7 mouse cellular contexts compared by ENCODE assay signal in genomic region chr5:123394957-123395881, GRCm38 (mm10). TPM values are rescaled to one million over a fixed set of nuclear protein-coding genes. Genes with fewer than 3 reads are reported as not detected.
DNase-seq lines count a peak whose midpoint lies in the region; ATAC-seq and TF ChIP-seq lines count a peak whose summit lies in the region.

No protein-coding gene starts in this region.

- no peaks in the 10 kb centered on the region for H3K36me3 ChIP-seq in heart, embryonic 16.5 days (ENCODE audit: control insufficient read depth, insufficient read depth)
- H3K36me3 ChIP-seq in liver, embryonic 12.5 days = no peaks in the 10 kb centered on the region
- no peaks in the 10 kb centered on the region for H3K36me3 ChIP-seq in neural tube, embryonic 12.5 days

- ATAC-seq in heart, embryonic 16.5 days (replicated peaks; ENCODE audit: extremely low read depth, insufficient read depth, low FRiP score) = 0 out of 2 replicates have a peak, but pooled peaks have one; percentile 4
- peak; percentile 42 for ATAC-seq in liver, embryonic 12.5 days
- peak; percentile 49; the same call in 1 of the 2 replicates for ATAC-seq in neural tube, embryonic 12.5 days (ENCODE audit: low FRiP score, low read depth)

- TF ChIP-seq POLR2A in cortical plate, adult 2 months (IDR thresholded peaks at IDR 0.05; ENCODE audit: extremely low read depth, insufficient read depth, low read length) = no peak

- H3K4me3 ChIP-seq in cortical plate, adult 2 months (ENCODE audit: insufficient read depth, low read length) = peak overlapping the region; percentile 91
- H3K4me3 ChIP-seq in heart, embryonic 16.5 days (ENCODE audit: low read length) = peak overlapping the region; percentile 97
- H3K4me3 ChIP-seq in liver, embryonic 12.5 days = peak overlapping the region; percentile 77
- peak overlapping the region; percentile 70 for H3K4me3 ChIP-seq in neural tube, embryonic 12.5 days

- H3K9ac ChIP-seq in heart, embryonic 16.5 days (ENCODE audit: low read length) = peak overlapping the region; percentile 95
- H3K9ac ChIP-seq in liver, embryonic 12.5 days = peak overlapping the region; percentile 88
- peak overlapping the region; percentile 83 for H3K9ac ChIP-seq in neural tube, embryonic 12.5 days

- DNase-seq in 3134 (ENCODE audit: extremely low read depth, insufficient read length, low spot score) (peak; percentile 60), 3T3-L1 (ENCODE audit: low read depth, low spot score) (peak; percentile 42)
- no peak for DNase-seq in urinary bladder, adult 2 months (ENCODE audit: low spot score)

- H3K4me1 ChIP-seq in cortical plate, adult 2 months (ENCODE audit: control insufficient read depth, insufficient read depth, low read length) = peaks cover 7% of the 10 kb centered on the region; the same call in 1 of the 2 replicates
- H3K4me1 ChIP-seq in heart, embryonic 16.5 days (ENCODE audit: control insufficient read depth, insufficient read depth, low read length) = peaks cover 46% of the 10 kb centered on the region
- H3K4me1 ChIP-seq in liver, embryonic 12.5 days = peaks cover 54% of the 10 kb centered on the region
- H3K4me1 ChIP-seq in neural tube, embryonic 12.5 days = peaks cover 39% of the 10 kb centered on the region

- H3K27me3 ChIP-seq in heart, embryonic 16.5 days (ENCODE audit: control insufficient read depth, insufficient read depth, low read length) = no peaks in the 10 kb centered on the region
- no peaks in the 10 kb centered on the region for H3K27me3 ChIP-seq in liver, embryonic 12.5 days (replicated peaks)
- H3K27me3 ChIP-seq in neural tube, embryonic 12.5 days (replicated peaks) = no peaks in the 10 kb centered on the region

- H3K27ac ChIP-seq in cortical plate, adult 2 months (ENCODE audit: insufficient read depth, low read length) = peak overlapping the region; percentile 65; the same call in 1 of the 2 replicates
- peak overlapping the region; percentile 94 for H3K27ac ChIP-seq in heart, embryonic 16.5 days (ENCODE audit: low read length)
- H3K27ac ChIP-seq in liver, embryonic 12.5 days = peak overlapping the region; percentile 74
- peak overlapping the region; percentile 15; the same call in 1 of the 2 replicates for H3K27ac ChIP-seq in neural tube, embryonic 12.5 days

- WGBS in heart, embryonic 16.5 days = under 1% methylated on average over 65 of the region's 65 CpGs
- WGBS in liver, embryonic 12.5 days (ENCODE audit: insufficient replicate concordance) = under 1% methylated on average over 65 of the region's 65 CpGs
- WGBS in neural tube, embryonic 12.5 days = under 1% methylated on average over 65 of the region's 65 CpGs

- TF ChIP-seq CTCF in cortical plate, adult 2 months (IDR thresholded peaks at IDR 0.05; ENCODE audit: extremely low read depth, insufficient read depth, low read length) = no peak

- peak overlapping the region; percentile 88 for H3K4me2 ChIP-seq in heart, embryonic 16.5 days (ENCODE audit: low read depth, low read length)
- H3K4me2 ChIP-seq in liver, embryonic 12.5 days = peak overlapping the region; percentile 98
- peak overlapping the region; percentile 69 for H3K4me2 ChIP-seq in neural tube, embryonic 12.5 days (replicated peaks)

- no peaks in the 10 kb centered on the region for H3K9me3 ChIP-seq in heart, embryonic 16.5 days (replicated peaks; ENCODE audit: control insufficient read depth, low read length)
- no peaks in the 10 kb centered on the region for H3K9me3 ChIP-seq in liver, embryonic 12.5 days (replicated peaks)
- no peaks in the 10 kb centered on the region for H3K9me3 ChIP-seq in neural tube, embryonic 12.5 days

RNA-seq across cellular contexts. Expression of gene Mlxip, which starts 0.6 kb away (rescaled TPM):
- 17.5 and 19.6 TPM in 2 replicates for polyA plus RNA-seq in cortical plate, adult 2 months (2012; rRNA removed)
- 12.3 and 12.4 TPM in 2 replicates for polyA plus RNA-seq in heart, embryonic 16.5 days (2015; fragmentation: Nextera tagmentation; extraction: Ambion mirVana)
- polyA plus RNA-seq in liver, embryonic 12.5 days (2016; fragmentation: Nextera tagmentation; extraction: Ambion mirVana) = 6.7 and 7.0 TPM in 2 replicates
- 21.7 and 23.3 TPM in 2 replicates for polyA plus RNA-seq in neural tube, embryonic 12.5 days (2016; fragmentation: Nextera tagmentation; extraction: Ambion mirVana)
- polyA plus RNA-seq in urinary bladder, adult 2 months (2012; rRNA removed) = 27.6 and 28.0 TPM in 2 replicates

RNA-seq across cellular contexts. Expression of gene Bcl7a, which starts 51.6 kb away (rescaled TPM):
- 33.5 and 34.5 TPM in 2 replicates for polyA plus RNA-seq in cortical plate, adult 2 months (2012; rRNA removed)
- polyA plus RNA-seq in heart, embryonic 16.5 days (2015; fragmentation: Nextera tagmentation; extraction: Ambion mirVana) = 14.8 and 15.5 TPM in 2 replicates
- polyA plus RNA-seq in liver, embryonic 12.5 days (2016; fragmentation: Nextera tagmentation; extraction: Ambion mirVana) = 11.7 and 12.7 TPM in 2 replicates
- polyA plus RNA-seq in neural tube, embryonic 12.5 days (2016; fragmentation: Nextera tagmentation; extraction: Ambion mirVana) = 66.7 and 70.9 TPM in 2 replicates
- 10.5 and 14.8 TPM in 2 replicates for polyA plus RNA-seq in urinary bladder, adult 2 months (2012; rRNA removed)

Comparison
In these comparisons a context has a peak if more than half of its experiments do, and no peak if none do; other contexts are left out.
1. H3K27ac ChIP-seq: peak in every context shown above with its lines; median percentile 94 in heart, embryonic 16.5 days; 74 in liver, embryonic 12.5 days; 65 in cortical plate, adult 2 months; 15 in neural tube, embryonic 12.5 days.